Mouse (Mus musculus) thymus, postnatal 36 days (tissue): ENCODE results near the gene Fam198b.

Experiments
- DNase-seq, 2 experiments: peaks; one replicate each; pipeline ENCODE4 v3.0.0; 2022; ENCODE audit warnings: mixed read lengths in 2 of 2

Fam198b gene

GRCm38 (mm10) chr3:79884305-79884704 lies at the start of gene Fam198b:
Gene Fam198b (plus strand): TSS chr3:79884533.
- DNase-seq: no peak

DNA sequence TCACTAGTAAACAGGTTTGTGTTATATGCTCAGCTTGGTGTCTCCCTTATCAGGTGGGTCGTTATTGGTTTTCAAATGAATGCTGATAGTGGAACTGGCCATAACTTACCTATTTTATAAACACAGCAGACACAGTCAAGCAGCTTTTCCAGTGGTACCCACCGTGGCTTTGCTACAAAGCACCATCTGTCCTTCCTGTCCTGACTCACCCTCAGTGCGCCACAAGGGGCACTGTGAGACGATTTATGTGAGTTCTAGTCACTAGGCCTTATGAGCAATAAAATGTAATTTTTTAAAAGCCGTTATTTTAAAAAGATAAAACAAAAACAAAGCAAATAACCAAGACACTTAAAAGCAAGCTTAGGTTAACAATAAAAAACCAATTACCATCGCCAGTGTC lies 45.6 kb upstream of the Fam198b start:
- DNase-seq: peak in 1 of 2 experiments; percentile 17

GRCm38 (mm10) chr3:79841475-79841874 lies 42.9 kb upstream of the Fam198b start:
- no peak for DNase-seq

GRCm38 (mm10) chr3:79842165-79842564 lies 42.2 kb upstream of the Fam198b start:
- DNase-seq: peak; percentile 24 to 45

DNA sequence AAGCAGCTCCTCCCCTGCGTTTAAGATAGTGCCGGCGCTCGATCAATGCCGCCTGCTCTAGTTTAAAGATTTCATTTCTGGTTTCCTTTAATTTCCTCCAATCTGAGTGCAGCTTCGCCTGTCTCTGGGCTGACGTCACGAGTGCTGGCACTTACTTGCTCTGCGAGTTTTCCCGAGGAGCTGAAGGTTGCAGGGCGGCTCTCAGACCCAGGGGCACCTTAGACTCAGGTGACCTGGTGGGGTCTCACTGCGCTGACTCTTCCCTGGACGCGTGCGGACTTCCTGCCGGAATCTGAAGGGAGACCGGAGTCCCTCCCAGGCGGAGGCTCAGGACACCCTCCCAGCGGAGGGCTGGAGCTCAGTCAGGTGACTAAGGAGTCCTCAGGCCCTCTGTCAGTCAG lies 41.7 kb upstream of the Fam198b start:
- DNase-seq: peak; percentile 67 to 68

DNA sequence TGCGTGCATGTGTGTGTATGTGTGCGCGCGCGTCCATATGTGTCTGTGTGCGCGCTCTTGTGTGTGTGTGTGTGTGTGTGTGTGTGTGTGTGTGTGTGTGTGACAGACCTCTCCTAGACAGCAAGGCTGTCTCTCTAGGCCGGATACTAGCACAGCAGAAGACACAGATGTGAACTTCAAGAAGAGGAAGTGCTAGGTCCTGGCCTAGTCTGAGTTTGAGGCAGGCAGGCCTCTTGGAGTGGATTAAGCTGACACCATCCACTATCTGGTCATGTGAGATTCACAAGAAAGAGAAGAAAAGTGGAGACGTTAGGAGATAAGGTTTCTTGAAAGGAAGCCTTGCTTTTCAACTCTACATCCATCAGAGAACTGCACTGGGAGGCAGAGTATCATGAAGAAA lies 40.3 kb upstream of the Fam198b start:
- no peak for DNase-seq

GRCm38 (mm10) chr3:79846633-79847032 lies 37.7 kb upstream of the Fam198b start:
- no peak for DNase-seq

- no peak for DNase-seq
Observed at GRCm38 (mm10) chr3:79848841-79849240, 35.5 kb upstream of the Fam198b start.

DNA sequence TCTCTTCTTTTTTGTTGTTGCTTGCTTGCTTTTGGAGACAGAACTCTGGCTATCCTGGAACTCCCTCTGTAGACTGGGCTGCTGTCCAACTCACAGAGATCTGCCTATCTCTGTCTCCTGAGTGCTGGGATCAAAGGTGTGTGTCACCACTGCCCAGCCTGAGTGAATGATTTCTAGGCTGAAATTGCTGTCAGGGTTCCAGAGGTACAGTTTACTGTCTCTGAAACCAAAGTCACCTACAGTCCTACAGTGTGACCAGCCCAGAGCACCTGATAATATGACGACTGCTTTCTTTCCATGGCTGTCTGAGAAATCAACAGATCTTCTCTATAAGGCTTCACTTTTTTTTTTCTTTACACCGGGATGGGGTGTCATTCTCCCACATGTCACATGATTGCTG lies 34.7 kb upstream of the Fam198b start:
- DNase-seq: no peak

DNA sequence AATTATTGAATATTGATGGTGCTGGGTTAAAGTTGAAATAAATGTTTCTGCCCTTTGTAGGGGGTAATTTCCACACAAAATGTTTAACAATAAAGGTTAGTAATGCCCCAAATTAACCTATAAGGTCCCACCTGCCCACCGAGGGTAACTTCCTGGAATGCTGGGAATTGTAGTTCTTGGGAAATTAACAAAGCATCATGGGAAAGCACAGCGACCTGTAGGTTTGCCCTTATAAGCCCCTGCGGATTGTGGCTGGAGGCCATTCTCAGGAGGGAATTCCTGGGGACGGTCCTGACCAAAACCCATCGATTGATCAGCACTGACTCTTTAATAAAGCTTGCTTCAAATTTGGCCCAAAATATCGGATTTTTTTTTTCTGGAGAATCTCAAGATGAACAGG lies 33.7 kb upstream of the Fam198b start:
- DNase-seq: no peak

DNA sequence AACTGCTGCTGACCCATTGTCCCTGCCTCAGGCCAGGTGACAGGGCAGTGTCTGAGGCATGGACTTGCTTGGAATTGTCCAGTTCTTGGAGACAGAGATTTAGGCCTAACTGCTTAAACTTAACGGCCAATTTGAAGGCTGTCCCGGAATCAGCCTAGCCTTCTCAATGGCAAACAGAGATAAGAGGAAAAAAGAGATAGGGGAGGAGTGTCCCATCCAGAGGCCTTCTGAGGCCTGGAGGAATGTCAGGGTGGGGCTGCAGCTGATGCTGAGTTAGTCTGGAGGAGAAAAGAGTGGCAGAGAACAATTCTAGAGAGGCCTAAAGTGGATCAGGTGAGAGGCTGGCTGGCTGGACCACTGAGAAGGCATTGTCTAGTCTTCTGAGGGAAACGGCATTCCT lies 32.2 kb upstream of the Fam198b start:
- no peak for DNase-seq

- DNase-seq: no peak
Observed at GRCm38 (mm10) chr3:79852654-79853166, 31.6 kb upstream of the Fam198b start, which contains the start of gene Tmem144. Gene Tmem144 (minus strand): TSS chr3:79852773.

DNA sequence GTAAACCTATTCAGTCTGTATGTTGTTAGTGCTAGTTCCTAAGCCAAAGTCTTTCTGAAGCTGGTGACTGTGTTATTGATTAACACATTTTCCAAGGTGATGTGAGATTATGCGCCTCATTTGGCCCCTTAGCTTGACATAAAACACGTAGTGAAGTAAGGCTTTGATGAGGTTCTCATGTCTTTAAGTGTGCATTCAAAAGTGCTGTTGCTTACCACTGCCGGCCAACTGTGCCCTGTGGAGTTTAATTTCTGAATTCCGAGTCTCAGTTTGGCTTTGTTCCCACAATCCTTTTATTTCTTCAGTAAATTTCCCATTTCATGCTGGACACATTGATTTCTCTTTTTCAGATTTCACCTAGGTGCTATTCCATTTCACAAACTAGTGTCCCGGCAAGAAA lies 26.6 kb upstream of the Fam198b start:
- DNase-seq: no peak

DNA sequence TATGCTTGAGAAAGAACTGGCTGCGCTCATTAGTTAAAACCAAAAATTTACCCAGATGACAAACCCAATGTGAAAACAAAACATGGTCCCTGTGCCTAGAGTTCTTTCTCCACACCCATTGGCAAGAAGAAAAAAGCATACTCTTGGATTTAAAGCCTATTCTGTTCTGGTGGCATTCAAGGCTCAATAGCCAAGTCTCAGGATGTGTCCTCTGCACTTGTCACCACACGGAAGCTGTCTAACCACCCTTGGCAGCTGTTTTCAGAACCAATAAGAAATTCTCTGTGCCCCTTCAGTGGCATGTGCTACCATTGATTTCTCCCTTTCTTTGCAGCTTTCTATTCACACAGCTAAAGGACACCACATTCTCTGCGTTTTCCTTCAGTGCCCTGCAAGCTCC lies 26.1 kb upstream of the Fam198b start:
- DNase-seq: no peak

- no peak for DNase-seq
Observed at GRCm38 (mm10) chr3:79864824-79865223, 19.5 kb upstream of the Fam198b start.

- DNase-seq: no peak
Observed at GRCm38 (mm10) chr3:79866089-79866488, 18.2 kb upstream of the Fam198b start.

DNA sequence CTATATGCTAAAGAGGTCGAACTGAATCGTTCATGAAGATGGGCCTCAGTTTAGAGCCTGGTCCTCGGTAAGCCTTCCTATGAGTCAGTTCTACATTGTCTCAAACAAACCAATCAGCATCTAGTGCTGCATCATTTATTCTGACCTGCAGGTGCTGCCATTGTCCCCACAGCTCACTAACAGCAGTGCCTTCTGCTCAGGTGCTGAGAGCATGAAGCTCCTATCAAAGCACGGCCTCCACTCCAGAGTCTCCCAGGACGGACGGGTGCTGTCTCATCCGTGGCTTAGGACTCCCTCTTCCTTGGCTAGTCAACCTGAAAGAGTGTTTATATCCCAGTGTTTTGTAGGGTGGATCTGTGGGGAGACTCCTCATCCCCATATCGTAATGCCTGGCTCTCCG lies 17.8 kb upstream of the Fam198b start:
- DNase-seq: no peak

DNA sequence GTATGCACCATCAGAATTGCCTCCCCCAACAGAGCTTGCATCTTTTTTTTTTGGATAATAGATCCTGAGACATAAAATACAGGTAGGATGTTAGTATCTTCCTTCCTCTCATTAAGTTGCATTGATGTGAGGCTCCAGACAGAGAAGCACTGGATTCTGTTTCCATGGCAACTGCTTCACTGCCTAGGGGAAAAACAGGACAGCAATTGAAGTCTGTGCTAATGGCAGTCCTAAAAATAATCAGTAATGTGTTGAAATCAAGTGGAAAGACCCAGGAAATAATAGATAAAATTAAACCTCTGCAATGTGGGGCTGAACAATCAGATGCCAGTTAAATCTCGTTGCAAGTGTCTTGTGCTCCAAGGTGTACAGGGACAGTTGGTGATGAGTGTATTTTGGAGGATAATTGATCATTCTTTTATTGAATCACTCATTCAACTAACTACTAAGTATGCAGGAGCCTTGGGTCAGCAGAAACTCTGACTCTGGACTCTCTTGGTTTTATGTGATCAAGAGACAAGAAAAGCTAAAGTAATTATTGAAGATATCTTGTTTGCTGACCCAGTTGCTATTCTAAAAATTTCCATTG lies 17.1 kb upstream of the Fam198b start:
- DNase-seq: no peak

GRCm38 (mm10) chr3:79875471-79875870 lies 8.9 kb upstream of the Fam198b start:
- DNase-seq: no peak

DNA sequence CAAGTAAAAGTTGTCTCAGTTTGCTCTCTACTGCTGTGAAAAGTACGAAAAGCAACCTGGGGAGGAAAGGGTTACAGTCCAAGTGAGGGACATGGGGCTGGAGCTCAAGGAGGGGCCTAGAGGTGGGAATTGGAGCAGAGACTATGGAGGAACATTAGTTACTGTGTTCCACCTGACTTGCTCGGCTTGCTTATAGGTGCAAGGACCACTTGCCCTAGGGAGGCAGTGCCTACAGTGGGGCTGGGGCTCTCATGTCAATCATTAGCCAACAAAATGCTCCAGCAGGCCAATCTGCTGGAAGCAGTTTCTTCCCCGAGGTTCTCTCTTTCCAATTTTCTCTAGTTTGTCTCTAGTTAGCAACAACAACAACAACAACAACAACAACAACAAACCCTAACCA lies 6.0 kb upstream of the Fam198b start:
- DNase-seq: no peak

- no peak for DNase-seq
Observed at GRCm38 (mm10) chr3:79879246-79879645, 5.1 kb upstream of the Fam198b start.

GRCm38 (mm10) chr3:79881645-79882044 lies 2.7 kb upstream of the Fam198b start:
- no peak for DNase-seq

- DNase-seq: peak; percentile 17 to 40
Observed at GRCm38 (mm10) chr3:79883092-79883491, 1.2 kb upstream of the Fam198b start.

- no peak for DNase-seq
Observed at GRCm38 (mm10) chr3:79884761-79885189, 442 bp downstream of the Fam198b start.

DNA sequence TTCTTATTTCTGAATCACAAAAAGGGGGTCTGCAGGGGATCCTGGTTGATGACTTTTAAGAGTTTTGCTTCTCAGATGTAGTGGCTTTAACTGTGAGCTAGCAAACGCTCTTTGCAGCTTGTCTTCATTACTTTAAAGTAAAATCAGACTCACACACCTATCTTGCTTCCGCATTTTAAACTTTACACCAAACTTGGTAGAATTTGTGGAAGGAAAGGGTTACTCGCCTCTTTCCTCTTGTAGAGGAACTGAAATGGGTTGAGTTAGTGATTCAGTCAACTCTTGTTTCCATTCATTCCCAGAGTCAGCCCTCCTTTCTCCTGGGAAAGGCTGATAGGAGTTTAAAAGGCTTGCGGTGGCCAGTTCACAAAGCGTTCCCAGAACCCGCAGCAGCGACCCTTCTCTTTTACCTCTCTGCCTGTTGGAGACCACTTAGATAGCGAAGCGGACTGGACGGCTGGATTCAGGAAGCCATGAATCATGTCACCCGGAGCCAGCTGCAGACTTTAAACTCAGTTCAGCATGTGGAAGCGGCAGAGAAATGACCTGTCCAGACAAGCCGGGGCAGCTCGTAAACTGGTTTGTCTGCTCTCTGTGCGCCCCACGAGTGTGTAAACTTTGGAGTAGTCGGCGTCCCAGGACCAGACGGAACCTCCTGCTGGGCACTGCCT lies 1.5 kb downstream of the Fam198b start:
- DNase-seq: no peak
